Mouse (Mus musculus): ENCODE data around the gene Zzz3. TPM values are rescaled to one million over a fixed set of nuclear protein-coding genes. Genes with fewer than 3 reads are reported as not detected.
A peak's percentile ranks its signal among the peaks of the same experiment; 100 is the strongest.
"Not testable (repeated sequence)": the region's sequence is repeated elsewhere in the genome, so short reads cannot be mapped to it uniquely, and the experiment has no call there.

Gene Zzz3
- total and polyA plus RNA-seq, 3 experiments = 10.4 to 23.1 (median 20.8) TPM

DNA sequence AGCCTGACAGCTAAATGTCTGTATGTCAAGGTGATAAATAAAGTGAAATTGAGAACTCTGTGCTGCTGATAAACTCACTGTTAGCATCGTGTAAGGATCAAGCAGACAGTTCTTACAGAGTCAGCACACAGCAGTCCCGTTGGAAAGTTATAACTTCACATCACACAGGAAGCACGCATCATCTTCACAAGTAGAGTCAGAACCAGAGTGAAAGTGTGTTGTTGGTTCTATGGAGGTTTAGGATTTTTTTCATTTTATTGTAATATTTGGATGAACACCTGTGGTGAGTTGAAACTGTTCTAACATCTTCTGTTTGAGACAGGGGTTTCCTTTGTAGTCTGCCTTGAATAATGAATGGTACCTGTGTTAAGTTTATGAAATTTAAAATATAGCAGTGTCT, 48.8 kb downstream of the Zzz3 start:
- Histone ChIP-seq H3K27ac (no peak overlapping the region), H3K4me3 (no peak overlapping the region), H3K79me2 (replicated peaks; ENCODE audit: control insufficient read depth, insufficient read depth, low read length) (peaks cover 3% of the 10 kb centered on the region), H3K9ac (ENCODE audit: low read depth, low read length) (no peak overlapping the region), H3K4me1 (ENCODE audit: control insufficient read depth, insufficient read depth, low read length) (no peaks in the 10 kb centered on the region), H3K27me3 (ENCODE audit: control insufficient read depth, insufficient read depth, low read length) (no peaks in the 10 kb centered on the region), H3K36me3 (ENCODE audit: control insufficient read depth, insufficient read depth, low read length) (no peaks in the 10 kb centered on the region; the same call in 1 of the 2 replicates)
- intact Hi-C loops (cut with DNase I) = no loop called here
- TF ChIP-seq EP300 (IDR thresholded peaks at IDR 0.05; ENCODE audit: insufficient read depth, low read depth, low read length) (no peak), POLR2A (IDR thresholded peaks at IDR 0.05; ENCODE audit: insufficient read depth, low read depth, low read length) (no peak), CTCF (IDR thresholded peaks at IDR 0.05) (no peak)
- WGBS = 72% methylated on average over 3 of the region's 3 CpGs
- no peak for DNase-seq

DNA sequence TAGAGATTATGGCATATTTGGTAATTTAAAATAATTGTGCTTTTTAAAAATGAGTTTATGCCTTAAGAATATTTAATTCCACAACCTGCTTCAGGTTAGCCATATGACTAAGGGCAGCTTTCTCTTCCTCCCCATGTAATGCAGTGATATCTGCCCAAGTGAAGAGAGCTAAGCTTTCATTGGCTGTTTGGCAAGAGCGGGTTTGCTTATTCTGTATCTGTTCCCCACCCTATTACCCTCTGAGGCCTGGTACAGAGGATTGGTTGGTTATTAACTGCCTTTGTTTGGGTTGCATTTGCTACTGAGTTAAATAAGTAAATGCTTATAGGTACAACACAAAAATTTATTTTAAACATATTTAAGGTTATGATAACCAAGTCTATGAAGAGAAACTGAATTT, 51.7 kb downstream of the Zzz3 start:
- Histone ChIP-seq H3K79me2 (replicated peaks; ENCODE audit: control insufficient read depth, insufficient read depth, low read length) (peaks cover 2% of the 10 kb centered on the region), H3K9ac (ENCODE audit: low read depth, low read length) (no peak overlapping the region), H3K27ac (no peak overlapping the region), H3K36me3 (ENCODE audit: control insufficient read depth, insufficient read depth, low read length) (no peaks in the 10 kb centered on the region; the same call in 1 of the 2 replicates), H3K27me3 (ENCODE audit: control insufficient read depth, insufficient read depth, low read length) (no peaks in the 10 kb centered on the region), H3K4me1 (ENCODE audit: control insufficient read depth, insufficient read depth, low read length) (no peaks in the 10 kb centered on the region), H3K4me3 (no peak overlapping the region)
- 95% methylated on average over 1 of the region's 1 CpGs for WGBS
- TF ChIP-seq EP300 (IDR thresholded peaks at IDR 0.05; ENCODE audit: insufficient read depth, low read depth, low read length) (no peak), CTCF (IDR thresholded peaks at IDR 0.05) (no peak), POLR2A (IDR thresholded peaks at IDR 0.05; ENCODE audit: insufficient read depth, low read depth, low read length) (no peak)
- DNase-seq = no peak
- intact Hi-C loops (cut with DNase I) = no loop called here

DNA sequence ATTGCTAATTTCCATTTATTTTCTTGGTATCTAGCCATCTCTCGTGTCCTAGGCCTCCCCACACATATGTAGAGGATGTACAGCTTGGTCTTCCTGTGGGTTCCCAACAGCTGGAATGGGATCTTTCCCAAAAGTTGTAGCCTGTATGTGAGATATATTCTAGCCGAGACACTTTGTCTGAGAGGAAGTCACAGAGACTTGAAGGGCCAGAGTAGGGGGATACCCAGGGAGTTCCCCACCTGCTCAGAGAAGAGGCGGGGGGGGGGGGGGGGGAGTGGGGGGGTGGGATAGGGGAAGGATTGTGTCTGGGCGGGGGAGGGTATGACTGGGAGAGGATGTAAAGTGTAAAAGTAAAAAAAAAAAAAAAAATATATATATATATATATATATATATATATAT, 57.9 kb downstream of the Zzz3 start:
- H3K4me1 ChIP-seq (ENCODE audit: control insufficient read depth, insufficient read depth, low read length) = no peaks in the 10 kb centered on the region; the same call in 1 of the 2 replicates
- peaks cover 9% of the 10 kb centered on the region for H3K36me3 ChIP-seq (ENCODE audit: control insufficient read depth, insufficient read depth, low read length)
- TF ChIP-seq CTCF (IDR thresholded peaks at IDR 0.05) (no peak), EP300 (IDR thresholded peaks at IDR 0.05; ENCODE audit: insufficient read depth, low read depth, low read length) (no peak), POLR2A (IDR thresholded peaks at IDR 0.05; ENCODE audit: insufficient read depth, low read depth, low read length) (no peak)
- H3K27me3 ChIP-seq (ENCODE audit: control insufficient read depth, insufficient read depth, low read length) = no peaks in the 10 kb centered on the region
- intact Hi-C loops (cut with DNase I) = no loop called here
- H3K4me3 ChIP-seq = no peak overlapping the region
- H3K79me2 ChIP-seq (replicated peaks; ENCODE audit: control insufficient read depth, insufficient read depth, low read length) = no peaks in the 10 kb centered on the region; the same call in 1 of the 2 replicates
- 67% methylated on average over 4 of the region's 4 CpGs for WGBS
- DNase-seq = no peak
- H3K27ac ChIP-seq = no peak overlapping the region
- no peak overlapping the region for H3K9ac ChIP-seq (ENCODE audit: low read depth, low read length)

DNA sequence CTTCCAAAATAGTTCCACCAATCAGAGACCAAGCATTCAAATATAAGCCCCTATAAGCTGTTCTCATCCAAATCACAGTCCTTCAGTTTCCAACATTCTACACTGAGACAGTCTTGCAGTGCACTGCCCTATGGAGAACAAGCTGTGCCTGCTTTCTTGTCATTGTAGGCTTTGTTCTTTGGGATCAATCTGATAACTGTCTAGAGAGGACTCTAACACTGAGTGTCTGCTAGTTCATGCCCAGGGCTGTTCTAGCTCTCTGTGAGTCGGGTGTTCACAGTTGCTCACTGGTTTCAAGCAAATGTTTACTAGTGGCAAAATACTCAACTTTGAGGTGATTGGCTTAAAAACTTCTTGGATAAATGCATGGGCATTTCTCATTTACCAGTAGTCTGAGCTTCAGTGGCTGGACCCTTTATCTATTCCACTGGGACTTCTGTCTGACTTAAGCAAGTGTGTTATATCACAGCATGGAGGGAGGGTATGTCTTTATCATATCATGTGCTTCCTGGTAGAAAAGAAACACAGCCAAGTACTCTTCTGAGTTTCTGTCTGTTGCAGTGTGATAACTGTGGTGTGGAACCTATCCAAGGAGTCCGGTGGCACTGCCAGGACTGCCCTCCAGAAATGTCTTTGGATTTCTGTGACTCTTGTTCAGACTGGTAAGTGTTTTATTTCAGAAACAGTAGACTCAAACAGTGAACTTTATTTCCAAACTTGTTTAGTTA, 62.2 kb downstream of the Zzz3 start:
- 26% methylated on average over 2 of the region's 2 CpGs for WGBS
- peak in 1 of 2 experiments; percentile 41 for DNase-seq
- H3K27ac ChIP-seq = peak overlapping the region; percentile 24
- H3K4me1 ChIP-seq (ENCODE audit: control insufficient read depth, insufficient read depth, low read length) = no peaks in the 10 kb centered on the region; the same call in 1 of the 2 replicates
- H3K4me3 ChIP-seq = no peak overlapping the region
- H3K79me2 ChIP-seq (replicated peaks; ENCODE audit: control insufficient read depth, insufficient read depth, low read length) = no peaks in the 10 kb centered on the region
- no peak for TF ChIP-seq CTCF (IDR thresholded peaks at IDR 0.05)
- 0 out of 2 replicates have a peak, but pooled peaks have one; percentile 28 for TF ChIP-seq EP300 (IDR thresholded peaks at IDR 0.05; ENCODE audit: insufficient read depth, low read depth, low read length)
- no peak overlapping the region for H3K9ac ChIP-seq (ENCODE audit: low read depth, low read length)
- intact Hi-C loops (cut with DNase I) = no loop called here
- H3K27me3 ChIP-seq (ENCODE audit: control insufficient read depth, insufficient read depth, low read length) = no peaks in the 10 kb centered on the region
- H3K36me3 ChIP-seq (ENCODE audit: control insufficient read depth, insufficient read depth, low read length) = peaks cover 9% of the 10 kb centered on the region

DNA sequence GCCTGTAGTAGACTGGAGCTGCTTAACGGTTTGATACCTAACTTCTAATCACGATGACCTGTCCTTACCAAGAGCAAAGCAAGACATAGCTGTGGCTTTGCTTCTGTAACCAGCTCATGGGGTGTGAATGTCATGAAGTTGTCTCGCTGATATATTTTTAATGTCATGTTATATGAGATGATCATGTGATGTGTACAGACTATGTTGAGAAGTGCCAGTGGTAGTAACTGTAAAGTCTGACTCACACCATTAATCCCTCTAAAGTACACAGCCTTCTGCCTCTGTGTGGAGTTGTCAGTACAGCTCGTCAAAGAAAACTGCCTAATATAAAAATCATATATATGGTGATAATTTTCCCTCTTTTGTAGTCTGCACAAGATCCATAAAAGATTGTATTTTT, 63.6 kb downstream of the Zzz3 start:
- H3K4me3 ChIP-seq; H3K4me1 ChIP-seq (ENCODE audit: control insufficient read depth, insufficient read depth, low read length); H3K36me3 ChIP-seq (ENCODE audit: control insufficient read depth, insufficient read depth, low read length); intact Hi-C loops (cut with DNase I); H3K9ac ChIP-seq (ENCODE audit: low read depth, low read length); H3K27me3 ChIP-seq (ENCODE audit: control insufficient read depth, insufficient read depth, low read length); DNase-seq; H3K79me2 ChIP-seq (replicated peaks; ENCODE audit: control insufficient read depth, insufficient read depth, low read length); H3K27ac ChIP-seq: not testable (repeated sequence)
- WGBS = 82% methylated on average over 4 of the region's 4 CpGs

DNA sequence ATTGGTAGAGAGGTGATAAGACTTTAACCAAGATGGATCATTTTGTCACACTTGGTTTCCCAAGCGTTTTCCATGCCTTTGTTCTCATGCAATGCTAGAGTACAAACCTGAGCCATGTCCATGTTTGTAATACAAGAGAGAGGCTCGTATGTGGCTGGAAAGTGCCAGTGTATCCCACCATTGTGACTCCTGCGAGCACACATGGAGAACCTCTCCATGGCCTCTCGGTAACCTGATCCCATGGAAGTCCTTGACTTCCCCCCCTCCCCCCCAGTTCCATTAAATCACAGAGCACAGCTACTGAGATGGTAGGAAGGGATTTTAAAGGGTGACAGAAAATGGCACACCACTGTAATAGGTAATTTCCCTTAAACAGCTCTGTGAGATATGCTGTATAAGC, 65.5 kb downstream of the Zzz3 start:
- peaks cover 7% of the 10 kb centered on the region for H3K36me3 ChIP-seq (ENCODE audit: control insufficient read depth, insufficient read depth, low read length)
- WGBS = 60% methylated on average over 4 of the region's 4 CpGs
- intact Hi-C loops (cut with DNase I) = no loop called here

More for the DNA sequence above, 65.5 kb downstream of the Zzz3 start:
- Histone ChIP-seq H3K27me3 (ENCODE audit: control insufficient read depth, insufficient read depth, low read length) (no peaks in the 10 kb centered on the region), H3K4me1 (ENCODE audit: control insufficient read depth, insufficient read depth, low read length) (peaks cover 2% of the 10 kb centered on the region; the same call in 1 of the 2 replicates), H3K79me2 (replicated peaks; ENCODE audit: control insufficient read depth, insufficient read depth, low read length) (no peaks in the 10 kb centered on the region), H3K4me3 (no peak overlapping the region), H3K9ac (ENCODE audit: low read depth, low read length) (no peak overlapping the region), H3K27ac (no peak overlapping the region)
- DNase-seq = no peak
- TF ChIP-seq EP300 (IDR thresholded peaks at IDR 0.05; ENCODE audit: insufficient read depth, low read depth, low read length) (no peak), POLR2A (IDR thresholded peaks at IDR 0.05; ENCODE audit: insufficient read depth, low read depth, low read length) (no peak), CTCF (IDR thresholded peaks at IDR 0.05) (no peak)
